ENCODE assay signal across 9 mouse cellular contexts in genomic region chr2:145794318-145794954, GRCm38 (mm10).
DNase-seq lines count a peak whose midpoint lies in the region; TF ChIP-seq lines count a peak whose summit lies in the region.
"Had no signal": no experiment of that assay in that cellular context is flagged by ENCODE, and none has a peak within 500 bp of the region (broad histone marks: within the 10 kb centered on the region; RNA-seq: fewer than 3 reads in every experiment).

No protein-coding gene starts in this region.

- TF ChIP-seq CTCF in testis, adult 2 months (IDR thresholded peaks at IDR 0.05; ENCODE audit: control insufficient read depth, insufficient read depth, insufficient replicate concordance, low read depth, low read length), result peak; percentile 68; the same call in 1 of the 2 replicates

- H3K9me3 ChIP-seq in limb, embryonic 10.5 days (replicated peaks), result no peaks in the 10 kb centered on the region
- H3K9me3 ChIP-seq: embryonic facial prominence, embryonic 13.5 days had no signal

- DNase-seq in testis, postnatal 14 days (ENCODE audit: low spot score), result no peak
- peak; percentile 48 to 50 for DNase-seq in cerebellum, adult 18-20 months
- DNase-seq in frontal cortex, adult 2 months (ENCODE audit: extremely low spot score in 1 of 2, low spot score in 1 of 2), result peak; percentile 28 to 81
- DNase-seq in kidney, adult 18-20 months, result peak; percentile 83
- peak; percentile 49 for DNase-seq in limb, embryonic 10.5 days (ENCODE audit: low spot score)
- DNase-seq in neural tube, embryonic 10.5 days (ENCODE audit: extremely low spot score, low spot score), result peak; percentile 46
- DNase-seq in thymus, postnatal 4 days, result peak; percentile 53

- no peaks in the 10 kb centered on the region for H3K4me1 ChIP-seq in testis, adult 2 months (ENCODE audit: control insufficient read depth, insufficient read depth, low read length)
- H3K4me1 ChIP-seq in limb, embryonic 10.5 days, result peaks cover 7% of the 10 kb centered on the region; the same call in 1 of the 2 replicates
- H3K4me1 ChIP-seq: embryonic facial prominence, embryonic 13.5 days had no signal

- H3K27ac ChIP-seq in testis, adult 2 months (ENCODE audit: control insufficient read depth, insufficient read depth, low read depth, low read length), result no peak overlapping the region
- no peak overlapping the region for H3K27ac ChIP-seq in limb, embryonic 10.5 days
- H3K27ac ChIP-seq: embryonic facial prominence, embryonic 13.5 days had no signal

- WGBS in limb, embryonic 10.5 days, result 31% methylated on average over 5 of the region's 5 CpGs

- TF ChIP-seq POLR2A in testis, adult 2 months (IDR thresholded peaks at IDR 0.05; ENCODE audit: control insufficient read depth, low read depth, low read length), result no peak

- no peak overlapping the region for H3K4me3 ChIP-seq in testis, adult 2 months (ENCODE audit: control insufficient read depth, low read depth, low read length)
- no peak overlapping the region for H3K4me3 ChIP-seq in limb, embryonic 10.5 days
- H3K4me3 ChIP-seq: embryonic facial prominence, embryonic 13.5 days had no signal

- no peaks in the 10 kb centered on the region for H3K27me3 ChIP-seq in testis, adult 2 months (ENCODE audit: control insufficient read depth, insufficient read depth, low read length)
- H3K27me3 ChIP-seq in limb, embryonic 10.5 days (ENCODE audit: low read depth, poor library complexity, severe bottlenecking), result no peaks in the 10 kb centered on the region
- H3K27me3 ChIP-seq: embryonic facial prominence, embryonic 13.5 days had no signal

- no peaks in the 10 kb centered on the region for H3K36me3 ChIP-seq in testis, adult 2 months (ENCODE audit: control insufficient read depth, insufficient read depth, low read length)
- H3K36me3 ChIP-seq in limb, embryonic 10.5 days, result no peaks in the 10 kb centered on the region
